Mouse (Mus musculus): ENCODE results near the gene Slc25a26. TPM values are rescaled to one million over a fixed set of nuclear protein-coding genes. Genes with fewer than 3 reads are reported as not detected.

Slc25a26 gene
- polyA plus RNA-seq, 1 experiment from 2014 or later: 8.1 TPM

GRCm38 (mm10) chr6:94596761-94597485 is 96.8 kb downstream of the Slc25a26 start:
- Histone ChIP-seq H3K27me3 (ENCODE audit: control insufficient read depth, insufficient read depth, low read length) (no peaks in the 10 kb centered on the region), H3K36me3 (ENCODE audit: control insufficient read depth, insufficient read depth, low read length) (no peaks in the 10 kb centered on the region), H3K4me2 (replicated peaks; ENCODE audit: low read depth, low read length) (no peak overlapping the region), H3K9me3 (ENCODE audit: control insufficient read depth, low read depth, low read length) (no peaks in the 10 kb centered on the region), H3K27ac (ENCODE audit: low read length) (no peak overlapping the region), H3K4me3 (ENCODE audit: low read depth, low read length) (no peak overlapping the region), H3K9ac (replicated peaks; ENCODE audit: low read depth, low read length) (no peak overlapping the region), H3K4me1 (ENCODE audit: control insufficient read depth, insufficient read depth, low read length) (peaks cover 19% of the 10 kb centered on the region)
- 66% methylated on average over 10 of the region's 10 CpGs for WGBS
- no peak for ATAC-seq (ENCODE audit: insufficient number of reproducible peaks, insufficient read depth, low FRiP score, low read depth)

- WGBS: 65% methylated on average over 12 of the region's 12 CpGs
Observed at GRCm38 (mm10) chr6:94598421-94598820, 98.3 kb downstream of the Slc25a26 start.

GRCm38 (mm10) chr6:94599016-94599415 is 98.9 kb downstream of the Slc25a26 start:
- Histone ChIP-seq H3K4me1 (ENCODE audit: control insufficient read depth, insufficient read depth, low read length) (peaks cover 4% of the 10 kb centered on the region; the same call in 1 of the 2 replicates), H3K36me3 (ENCODE audit: control insufficient read depth, insufficient read depth, low read length) (peaks cover 3% of the 10 kb centered on the region; the same call in 1 of the 2 replicates), H3K4me3 (ENCODE audit: low read depth, low read length) (no peak overlapping the region), H3K27ac (ENCODE audit: low read length) (no peak overlapping the region), H3K27me3 (ENCODE audit: control insufficient read depth, insufficient read depth, low read length) (no peaks in the 10 kb centered on the region), H3K4me2 (replicated peaks; ENCODE audit: low read depth, low read length) (no peak overlapping the region), H3K9me3 (ENCODE audit: control insufficient read depth, low read depth, low read length) (no peaks in the 10 kb centered on the region), H3K9ac (replicated peaks; ENCODE audit: low read depth, low read length) (no peak overlapping the region)
- ATAC-seq (ENCODE audit: insufficient number of reproducible peaks, insufficient read depth, low FRiP score, low read depth): no peak
- WGBS: 86% methylated on average over 13 of the region's 13 CpGs

More at GRCm38 (mm10) chr6:94598421-94598820, 98.3 kb downstream of the Slc25a26 start:
- Histone ChIP-seq H3K9ac (replicated peaks; ENCODE audit: low read depth, low read length) (no peak overlapping the region), H3K36me3 (ENCODE audit: control insufficient read depth, insufficient read depth, low read length) (peaks cover 3% of the 10 kb centered on the region; the same call in 1 of the 2 replicates), H3K4me3 (ENCODE audit: low read depth, low read length) (no peak overlapping the region), H3K27ac (ENCODE audit: low read length) (no peak overlapping the region), H3K9me3 (ENCODE audit: control insufficient read depth, low read depth, low read length) (no peaks in the 10 kb centered on the region), H3K27me3 (ENCODE audit: control insufficient read depth, insufficient read depth, low read length) (no peaks in the 10 kb centered on the region), H3K4me1 (ENCODE audit: control insufficient read depth, insufficient read depth, low read length) (peaks cover 6% of the 10 kb centered on the region; the same call in 1 of the 2 replicates), H3K4me2 (replicated peaks; ENCODE audit: low read depth, low read length) (no peak overlapping the region)
- no peak for ATAC-seq (ENCODE audit: insufficient number of reproducible peaks, insufficient read depth, low FRiP score, low read depth)

- WGBS: 86% methylated on average over 5 of the region's 5 CpGs
- Histone ChIP-seq H3K27me3 (ENCODE audit: control insufficient read depth, insufficient read depth, low read length) (no peaks in the 10 kb centered on the region), H3K4me3 (ENCODE audit: low read depth, low read length) (no peak overlapping the region), H3K9ac (replicated peaks; ENCODE audit: low read depth, low read length) (no peak overlapping the region), H3K36me3 (ENCODE audit: control insufficient read depth, insufficient read depth, low read length) (peaks cover 19% of the 10 kb centered on the region), H3K9me3 (ENCODE audit: control insufficient read depth, low read depth, low read length) (no peaks in the 10 kb centered on the region), H3K27ac (ENCODE audit: low read length) (no peak overlapping the region), H3K4me1 (ENCODE audit: control insufficient read depth, insufficient read depth, low read length) (no peaks in the 10 kb centered on the region), H3K4me2 (replicated peaks; ENCODE audit: low read depth, low read length) (no peak overlapping the region)
- no peak for ATAC-seq (ENCODE audit: insufficient number of reproducible peaks, insufficient read depth, low FRiP score, low read depth)
Observed at GRCm38 (mm10) chr6:94601101-94601500, 101.0 kb downstream of the Slc25a26 start.

GRCm38 (mm10) chr6:94601811-94602210 is 101.7 kb downstream of the Slc25a26 start:
- no peaks in the 10 kb centered on the region for H3K9me3 ChIP-seq (ENCODE audit: control insufficient read depth, low read depth, low read length)
- 72% methylated on average over 5 of the region's 5 CpGs for WGBS
- H3K4me3 ChIP-seq (ENCODE audit: low read depth, low read length): no peak overlapping the region
- no peaks in the 10 kb centered on the region for H3K27me3 ChIP-seq (ENCODE audit: control insufficient read depth, insufficient read depth, low read length)
- H3K27ac ChIP-seq (ENCODE audit: low read length): no peak overlapping the region
- ATAC-seq (ENCODE audit: insufficient number of reproducible peaks, insufficient read depth, low FRiP score, low read depth): no peak
- H3K36me3 ChIP-seq (ENCODE audit: control insufficient read depth, insufficient read depth, low read length): peaks cover 26% of the 10 kb centered on the region
- no peak overlapping the region for H3K9ac ChIP-seq (replicated peaks; ENCODE audit: low read depth, low read length)
- no peaks in the 10 kb centered on the region for H3K4me1 ChIP-seq (ENCODE audit: control insufficient read depth, insufficient read depth, low read length)
- H3K4me2 ChIP-seq (replicated peaks; ENCODE audit: low read depth, low read length): no peak overlapping the region

GRCm38 (mm10) chr6:94604072-94604471 is 103.9 kb downstream of the Slc25a26 start:
- H3K27ac ChIP-seq (ENCODE audit: low read length): no peak overlapping the region
- H3K36me3 ChIP-seq (ENCODE audit: control insufficient read depth, insufficient read depth, low read length): peaks cover 49% of the 10 kb centered on the region
- no peak overlapping the region for H3K9ac ChIP-seq (replicated peaks; ENCODE audit: low read depth, low read length)
- no peak overlapping the region for H3K4me3 ChIP-seq (ENCODE audit: low read depth, low read length)
- H3K27me3 ChIP-seq (ENCODE audit: control insufficient read depth, insufficient read depth, low read length): no peaks in the 10 kb centered on the region
- H3K9me3 ChIP-seq (ENCODE audit: control insufficient read depth, low read depth, low read length): no peaks in the 10 kb centered on the region
- 64% methylated on average over 3 of the region's 3 CpGs for WGBS
- H3K4me1 ChIP-seq (ENCODE audit: control insufficient read depth, insufficient read depth, low read length): no peaks in the 10 kb centered on the region
- H3K4me2 ChIP-seq (replicated peaks; ENCODE audit: low read depth, low read length): no peak overlapping the region
- no peak for ATAC-seq (ENCODE audit: insufficient number of reproducible peaks, insufficient read depth, low FRiP score, low read depth)

- Histone ChIP-seq H3K36me3 (ENCODE audit: control insufficient read depth, insufficient read depth, low read length) (peaks cover 53% of the 10 kb centered on the region), H3K4me3 (ENCODE audit: low read depth, low read length) (no peak overlapping the region), H3K27ac (ENCODE audit: low read length) (no peak overlapping the region), H3K9me3 (ENCODE audit: control insufficient read depth, low read depth, low read length) (no peaks in the 10 kb centered on the region), H3K4me2 (replicated peaks; ENCODE audit: low read depth, low read length) (no peak overlapping the region), H3K9ac (replicated peaks; ENCODE audit: low read depth, low read length) (no peak overlapping the region), H3K4me1 (ENCODE audit: control insufficient read depth, insufficient read depth, low read length) (no peaks in the 10 kb centered on the region), H3K27me3 (ENCODE audit: control insufficient read depth, insufficient read depth, low read length) (no peaks in the 10 kb centered on the region)
- ATAC-seq (ENCODE audit: insufficient number of reproducible peaks, insufficient read depth, low FRiP score, low read depth): no peak
- whole genome bisulfite sequencing: 90% methylated on average over 2 of the region's 2 CpGs
Observed at GRCm38 (mm10) chr6:94604546-94604945, 104.4 kb downstream of the Slc25a26 start.

- ATAC-seq (ENCODE audit: insufficient number of reproducible peaks, insufficient read depth, low FRiP score, low read depth): no peak
- Histone ChIP-seq H3K4me3 (ENCODE audit: low read depth, low read length) (no peak overlapping the region), H3K4me1 (ENCODE audit: control insufficient read depth, insufficient read depth, low read length) (no peaks in the 10 kb centered on the region), H3K9ac (replicated peaks; ENCODE audit: low read depth, low read length) (no peak overlapping the region), H3K36me3 (ENCODE audit: control insufficient read depth, insufficient read depth, low read length) (peaks cover 85% of the 10 kb centered on the region), H3K27ac (ENCODE audit: low read length) (no peak overlapping the region), H3K27me3 (ENCODE audit: control insufficient read depth, insufficient read depth, low read length) (no peaks in the 10 kb centered on the region), H3K4me2 (replicated peaks; ENCODE audit: low read depth, low read length) (no peak overlapping the region), H3K9me3 (ENCODE audit: control insufficient read depth, low read depth, low read length) (no peaks in the 10 kb centered on the region)
- WGBS: 84% methylated on average over 6 of the region's 6 CpGs
Observed at GRCm38 (mm10) chr6:94613235-94613895, 113.2 kb downstream of the Slc25a26 start.
